25 mouse cellular contexts compared by ENCODE assay signal in genomic region chr14:74048386-74048785, GRCm38 (mm10).
A peak's percentile ranks its signal among the peaks of the same experiment; 100 is the strongest.
DNase-seq lines count a peak whose midpoint lies in the region; ATAC-seq lines count a peak whose summit lies in the region.
"Had no signal": no experiment of that assay in that cellular context is flagged by ENCODE, and none has a peak within 500 bp of the region (broad histone marks: within the 10 kb centered on the region; RNA-seq: fewer than 3 reads in every experiment).

No protein-coding gene starts in this region.

- H3K9me3 ChIP-seq in hindbrain, embryonic 12.5 days (replicated peaks) = no peaks in the 10 kb centered on the region
- H3K9me3 ChIP-seq in hindbrain, embryonic 11.5 days (ENCODE audit: control insufficient read depth, low read length) = no peaks in the 10 kb centered on the region
- no peaks in the 10 kb centered on the region for H3K9me3 ChIP-seq in midbrain, embryonic 14.5 days (ENCODE audit: control insufficient read depth, low read length)
- H3K9me3 ChIP-seq: embryonic facial prominence, embryonic 10.5 days; limb, embryonic 10.5 days; liver, embryonic 15.5 days; lung, embryonic 15.5 days; megakaryocyte, embryonic 14.5 days had no signal

- ATAC-seq in hindbrain, embryonic 12.5 days (ENCODE audit: low FRiP score) = no peak
- ATAC-seq in hindbrain, embryonic 11.5 days (ENCODE audit: low FRiP score) = no peak
- ATAC-seq in midbrain, embryonic 14.5 days (ENCODE audit: low FRiP score, low TSS enrichment) = no peak
- ATAC-seq: inflammation-experienced regulatory T-cells, adult 6 months had no signal

- H3K4me2 ChIP-seq in hindbrain, embryonic 12.5 days (replicated peaks) = no peak overlapping the region
- H3K4me2 ChIP-seq in hindbrain, embryonic 11.5 days (replicated peaks; ENCODE audit: low read depth, low read length) = no peak overlapping the region
- no peak overlapping the region for H3K4me2 ChIP-seq in midbrain, embryonic 14.5 days (ENCODE audit: low read length)
- H3K4me2 ChIP-seq: liver, embryonic 15.5 days; lung, embryonic 15.5 days had no signal

- 0 out of 2 replicates have a peak overlapping the region, but pooled peaks have one; percentile 64 for H3K27ac ChIP-seq in hindbrain, embryonic 12.5 days
- no peak overlapping the region for H3K27ac ChIP-seq in hindbrain, embryonic 11.5 days (ENCODE audit: low read depth, low read length)
- H3K27ac ChIP-seq in midbrain, embryonic 14.5 days (replicated peaks; ENCODE audit: low read depth, low read length) = peak overlapping the region; percentile 66
- H3K27ac ChIP-seq: embryonic facial prominence, embryonic 10.5 days; gastrocnemius, adult 2 months; left cerebral cortex, adult 2 months; limb, embryonic 10.5 days; liver, embryonic 15.5 days; lung, embryonic 15.5 days had no signal

- no peak for DNase-seq in hindbrain, embryonic 11.5 days (ENCODE audit: low spot score)
- DNase-seq in 3T3-L1 (ENCODE audit: low read depth, low spot score) = peak; percentile 64
- peak; percentile 76 for DNase-seq in NIH3T3 (ENCODE audit: low read depth)
- peak; percentile 6 for DNase-seq in midbrain, embryonic 14.5 days
- no peak for DNase-seq in frontal cortex, postnatal 36 days (ENCODE audit: low spot score in 2 of 2)
- no peak for DNase-seq in embryo, embryonic 11 days
- DNase-seq in ovary, postnatal 14 days (ENCODE audit: low spot score) = no peak
- DNase-seq: adrenal gland, postnatal 14 days; cerebellum, adult 9-10 months; gastrocnemius, adult 2 months; kidney, adult 18-20 months; layer of hippocampus, adult 9-11 months; liver; lung, postnatal 36 days; retina, postnatal 1 day; right cerebral cortex, postnatal 25 days; spleen, adult 18-20 months had no signal

- no peaks in the 10 kb centered on the region for H3K27me3 ChIP-seq in hindbrain, embryonic 12.5 days
- H3K27me3 ChIP-seq in hindbrain, embryonic 11.5 days (ENCODE audit: control insufficient read depth, insufficient read depth, low read length) = no peaks in the 10 kb centered on the region
- no peaks in the 10 kb centered on the region for H3K27me3 ChIP-seq in midbrain, embryonic 14.5 days (ENCODE audit: control insufficient read depth, insufficient read depth, low read length)
- H3K27me3 ChIP-seq: liver, embryonic 15.5 days; lung, embryonic 15.5 days; megakaryocyte, embryonic 14.5 days had no signal

- no peaks in the 10 kb centered on the region for H3K36me3 ChIP-seq in hindbrain, embryonic 12.5 days
- H3K36me3 ChIP-seq in hindbrain, embryonic 11.5 days (ENCODE audit: control insufficient read depth, insufficient read depth, low read length) = no peaks in the 10 kb centered on the region
- no peaks in the 10 kb centered on the region for H3K36me3 ChIP-seq in midbrain, embryonic 14.5 days (ENCODE audit: control insufficient read depth, insufficient read depth, low read length)
- H3K36me3 ChIP-seq: embryonic facial prominence, embryonic 10.5 days; limb, embryonic 10.5 days; liver, embryonic 15.5 days; lung, embryonic 15.5 days had no signal

- no peaks in the 10 kb centered on the region for H3K4me1 ChIP-seq in hindbrain, embryonic 12.5 days
- H3K4me1 ChIP-seq in hindbrain, embryonic 11.5 days (replicated peaks; ENCODE audit: control insufficient read depth, insufficient read depth, low read length) = no peaks in the 10 kb centered on the region
- peaks cover 4% of the 10 kb centered on the region; the same call in 1 of the 2 replicates for H3K4me1 ChIP-seq in midbrain, embryonic 14.5 days (ENCODE audit: control insufficient read depth, insufficient read depth, low read length)
- H3K4me1 ChIP-seq: liver, embryonic 15.5 days; lung, embryonic 15.5 days; megakaryocyte, embryonic 14.5 days had no signal

- H3K9ac ChIP-seq in hindbrain, embryonic 12.5 days = no peak overlapping the region
- no peak overlapping the region for H3K9ac ChIP-seq in hindbrain, embryonic 11.5 days (ENCODE audit: low read depth, low read length)
- H3K9ac ChIP-seq in midbrain, embryonic 14.5 days (replicated peaks; ENCODE audit: low read length) = no peak overlapping the region
- H3K9ac ChIP-seq: liver, embryonic 15.5 days; lung, embryonic 15.5 days had no signal

- H3K4me3 ChIP-seq in hindbrain, embryonic 12.5 days = no peak overlapping the region
- no peak overlapping the region for H3K4me3 ChIP-seq in hindbrain, embryonic 11.5 days (ENCODE audit: low read depth, low read length)
- no peak overlapping the region for H3K4me3 ChIP-seq in midbrain, embryonic 14.5 days (replicated peaks; ENCODE audit: low read depth, low read length)
- H3K4me3 ChIP-seq: embryonic facial prominence, embryonic 10.5 days; gastrocnemius, adult 2 months; left cerebral cortex, adult 2 months; limb, embryonic 10.5 days; liver, embryonic 15.5 days; lung, embryonic 15.5 days; megakaryocyte, embryonic 14.5 days had no signal

- 91% methylated on average over 3 of the region's 3 CpGs for WGBS in hindbrain, embryonic 12.5 days
- WGBS in hindbrain, embryonic 11.5 days = 86% methylated on average over 3 of the region's 3 CpGs
- WGBS in midbrain, embryonic 14.5 days = 82% methylated on average over 3 of the region's 3 CpGs

Comparison
In these comparisons a context has a peak if more than half of its experiments do, and no peak if none do; other contexts are left out.
1. DNase-seq: peak in 3T3-L1 (single experiment), NIH3T3 (single experiment) and midbrain, embryonic 14.5 days (single experiment); none in hindbrain, embryonic 11.5 days (single experiment), frontal cortex, postnatal 36 days (0 of 2), embryo, embryonic 11 days (single experiment) and ovary, postnatal 14 days (single experiment).